Mouse (Mus musculus) 3134 (cell line): Measurements from ENCODE around the gene Ifit2.
A peak's percentile ranks its signal among the peaks of the same experiment; 100 is the strongest.
"Not testable (repeated sequence)": the region's sequence is repeated elsewhere in the genome, so short reads cannot be mapped to it uniquely, and the experiment has no call there.

Experiments used
- DNase-seq: peaks from one replicate; pipeline ENCODE4 v3.0.0-alpha.2; 2011; ENCODE audit warnings: low spot score; ENCODE audit not compliant: insufficient read length; ENCODE audit errors: extremely low read depth

The Ifit2 gene

GRCm38 (mm10) chr19:34546211-34546610, 4.3 kb upstream of the Ifit2 start:
- DNase-seq, result no peak

DNA sequence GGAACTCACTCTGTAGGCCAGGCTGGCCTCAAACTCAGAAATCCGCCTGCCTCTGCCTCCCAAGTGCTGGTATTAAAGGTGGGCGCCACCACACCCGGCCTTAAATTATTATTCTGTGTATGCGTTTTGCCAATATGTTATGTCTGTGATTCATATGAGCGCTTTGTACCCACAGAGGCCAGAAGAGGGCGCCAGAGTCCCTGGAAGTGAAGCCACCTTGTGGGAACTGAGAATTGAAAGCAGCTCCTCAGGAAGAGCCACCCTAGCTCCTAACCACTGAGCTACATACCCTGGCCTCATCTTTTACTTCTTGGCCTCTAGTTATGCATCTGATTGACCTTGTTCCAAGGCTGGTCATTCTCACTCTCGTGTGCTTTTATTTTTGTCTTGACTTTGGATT, 2.5 kb upstream of the Ifit2 start:
- DNase-seq, result peak; percentile 45

GRCm38 (mm10) chr19:34550205-34550533, 325 bp upstream of the Ifit2 start:
- no peak for DNase-seq

DNA sequence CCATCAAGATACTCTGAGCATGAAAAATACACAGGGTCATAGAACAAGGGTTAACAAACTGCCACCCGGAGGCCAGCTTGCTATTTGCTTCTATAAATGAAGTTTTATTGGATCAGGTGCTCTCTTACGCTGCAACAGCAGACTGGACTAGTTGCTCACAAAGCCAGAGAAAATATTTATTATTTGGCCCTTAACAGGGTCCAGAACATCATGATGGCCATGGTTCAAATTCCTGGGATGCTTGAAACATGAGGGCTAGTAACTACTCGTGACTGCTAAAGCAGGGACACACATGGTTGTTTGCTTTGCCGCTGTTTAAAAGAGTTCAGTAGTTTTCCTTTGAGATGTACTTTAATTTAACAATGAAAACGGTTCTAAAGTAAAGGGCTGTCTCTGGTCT, 1.5 kb downstream of the Ifit2 start:
- DNase-seq, result peak; percentile 43

DNA sequence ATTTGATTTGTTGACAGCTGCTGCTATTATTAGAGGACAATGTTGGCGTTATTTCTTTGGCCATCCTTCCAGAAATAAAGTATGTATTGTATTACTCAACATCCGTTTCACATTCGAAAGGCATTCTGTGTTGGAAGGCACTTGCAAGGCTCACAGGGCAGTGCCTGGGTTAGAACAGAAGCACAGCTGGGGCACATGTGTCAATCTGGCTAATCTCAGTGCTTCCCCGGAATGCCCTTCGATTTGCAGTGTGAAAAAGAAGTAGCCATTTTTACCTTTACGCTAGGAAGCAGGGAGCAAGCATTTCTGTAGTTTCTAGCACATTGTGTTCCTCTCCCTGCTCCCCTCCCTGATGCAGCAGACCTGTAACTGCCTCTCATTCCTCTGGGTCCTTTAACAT, 2.5 kb downstream of the Ifit2 start:
- peak; percentile 52 for DNase-seq

- DNase-seq, result no peak
Measured at GRCm38 (mm10) chr19:34553522-34553921, 3.0 kb downstream of the Ifit2 start.

DNA sequence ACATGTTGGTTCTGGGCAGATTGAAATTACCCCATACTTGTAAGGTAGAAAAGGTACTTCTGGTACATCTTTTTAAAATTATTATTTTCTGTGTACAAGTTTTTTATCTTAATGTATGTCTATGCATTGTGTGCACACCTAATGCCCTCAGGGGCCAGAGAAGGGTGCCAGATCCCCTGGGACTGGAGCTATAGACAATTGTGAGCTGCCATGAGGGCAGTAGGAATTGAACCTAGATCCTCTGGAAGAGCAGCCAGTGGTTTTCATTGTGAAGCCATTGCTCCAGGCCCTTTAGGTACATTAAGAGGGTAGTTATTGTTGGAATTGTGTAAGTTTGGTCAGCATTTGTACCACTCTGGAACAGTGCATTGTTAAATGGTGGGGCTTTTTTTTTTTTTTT, 3.6 kb downstream of the Ifit2 start:
- no peak for DNase-seq

- no peak for DNase-seq
Measured at GRCm38 (mm10) chr19:34556621-34557020, 6.1 kb downstream of the Ifit2 start.

- no peak for DNase-seq
Measured at GRCm38 (mm10) chr19:34562556-34562955, 12.1 kb downstream of the Ifit2 start.

GRCm38 (mm10) chr19:34566178-34566784, 15.8 kb downstream of the Ifit2 start:
- DNase-seq, result no peak

- DNase-seq, result peak; percentile 14
Measured at GRCm38 (mm10) chr19:34568988-34569895, 18.7 kb downstream of the Ifit2 start.

- DNase-seq, result no peak
Measured at GRCm38 (mm10) chr19:34569896-34570476, 19.5 kb downstream of the Ifit2 start.

GRCm38 (mm10) chr19:34571080-34571479, 20.6 kb downstream of the Ifit2 start:
- no peak for DNase-seq

- DNase-seq, result no peak
Measured at GRCm38 (mm10) chr19:34573650-34574049, 23.2 kb downstream of the Ifit2 start.

GRCm38 (mm10) chr19:34577121-34577520, 26.6 kb downstream of the Ifit2 start:
- no peak for DNase-seq

DNA sequence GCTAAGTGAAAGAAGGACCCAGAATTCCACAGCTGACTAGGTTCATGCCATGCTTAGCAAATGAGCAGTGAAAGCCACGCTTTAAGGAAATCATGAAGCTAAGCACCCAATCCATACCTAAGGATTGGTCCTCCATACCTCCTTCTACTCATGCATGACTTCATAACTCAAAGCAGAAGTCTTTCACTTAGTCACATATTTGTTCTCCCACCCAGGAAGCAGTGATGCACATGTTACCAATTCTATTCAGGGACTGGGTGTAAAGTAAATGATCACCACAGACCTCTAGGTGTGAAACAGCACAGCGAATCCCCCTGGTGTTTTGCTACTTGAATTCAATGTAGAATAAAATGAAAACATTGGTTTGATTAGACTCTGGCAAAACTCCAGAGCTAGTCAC, 32.2 kb downstream of the Ifit2 start:
- DNase-seq, result not testable (repeated sequence)

- DNase-seq, result not testable (repeated sequence)
Measured at GRCm38 (mm10) chr19:34583126-34583766, 32.8 kb downstream of the Ifit2 start, which contains the start of gene Ifit3. Gene Ifit3, plus strand, starts transcription at chr19:34583531.

GRCm38 (mm10) chr19:34585740-34586458, 35.4 kb downstream of the Ifit2 start:
- DNase-seq, result not testable (repeated sequence)

GRCm38 (mm10) chr19:34587898-34588692, 37.6 kb downstream of the Ifit2 start:
- not testable (repeated sequence) for DNase-seq

DNA sequence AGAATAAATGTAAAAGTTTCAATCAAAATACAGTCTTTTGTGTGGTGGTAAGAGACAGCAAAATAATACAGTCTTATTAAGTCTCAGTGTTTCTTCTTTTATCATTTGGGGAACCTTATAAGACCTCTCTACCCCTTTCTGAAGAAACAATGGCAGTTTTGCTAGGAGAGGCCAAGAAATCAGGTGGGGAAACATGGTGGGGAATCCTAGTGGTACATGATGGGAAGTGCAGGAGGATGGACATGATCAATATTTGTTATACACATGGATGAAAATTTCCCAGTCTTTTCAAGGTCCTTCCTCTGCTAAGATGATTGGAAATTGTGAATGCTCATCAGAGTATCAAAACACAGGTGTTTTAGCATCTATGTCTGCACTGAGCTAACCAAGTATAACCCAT, 38.5 kb downstream of the Ifit2 start:
- DNase-seq, result no peak
